Mouse (Mus musculus): ENCODE data around the gene Phlda2. TPM values are rescaled to one million over a fixed set of nuclear protein-coding genes. Genes with fewer than 3 reads are reported as not detected.

Gene Phlda2
- polyA plus RNA-seq (2014; fragmentation: Illumina TruSeq; extraction: RNeasy Lipid Tissue Mini Kit (QIAGEN cat#74804); ENCODE audit: low read depth, low replicate concordance) = 9.5 TPM

GRCm38 (mm10) chr7:143502418-143503200 is at the start of gene Phlda2:
TSS of gene Phlda2 (minus strand) at chr7:143503150.

GRCm38 (mm10) chr7:143548976-143549457 is 46.1 kb upstream of the Phlda2 start, which contains the start of gene Nap1l4:
TSS of gene Nap1l4 (minus strand) at chr7:143549106.

GRCm38 (mm10) chr7:143473347-143474101 is 29.4 kb downstream of the Phlda2 start, which contains the start of gene Slc22a18:
TSS of gene Slc22a18 (plus strand) at chr7:143473736.

GRCm38 (mm10) chr7:143460874-143461273 is 42.1 kb downstream of the Phlda2 start, which contains the start of gene Cdkn1c:
TSS of gene Cdkn1c (minus strand) at chr7:143461050.

Other genes starting within 250 kb of the Phlda2 start
- gene Cdkn1c, start 42.1 kb downstream of the Phlda2 start, polyA plus RNA-seq (2014; fragmentation: Illumina TruSeq; extraction: RNeasy Lipid Tissue Mini Kit (QIAGEN cat#74804); ENCODE audit: low read depth, low replicate concordance) = 22.3 TPM
- 6.0 TPM for gene Slc22a18, start 29.4 kb downstream of the Phlda2 start, polyA plus RNA-seq (2014; fragmentation: Illumina TruSeq; extraction: RNeasy Lipid Tissue Mini Kit (QIAGEN cat#74804); ENCODE audit: low read depth, low replicate concordance)
- gene Nap1l4, start 46.0 kb upstream of the Phlda2 start, polyA plus RNA-seq (2014; fragmentation: Illumina TruSeq; extraction: RNeasy Lipid Tissue Mini Kit (QIAGEN cat#74804); ENCODE audit: low read depth, low replicate concordance) = 81.0 TPM
- 25.4 TPM for gene Cars, start 96.9 kb upstream of the Phlda2 start, polyA plus RNA-seq (2014; fragmentation: Illumina TruSeq; extraction: RNeasy Lipid Tissue Mini Kit (QIAGEN cat#74804); ENCODE audit: low read depth, low replicate concordance)
- 0.46 TPM for gene Tnfrsf26, start 125.6 kb upstream of the Phlda2 start, polyA plus RNA-seq (2014; fragmentation: Illumina TruSeq; extraction: RNeasy Lipid Tissue Mini Kit (QIAGEN cat#74804); ENCODE audit: low read depth, low replicate concordance)
- gene Tnfrsf22, start 146.5 kb upstream of the Phlda2 start, polyA plus RNA-seq (2014; fragmentation: Illumina TruSeq; extraction: RNeasy Lipid Tissue Mini Kit (QIAGEN cat#74804); ENCODE audit: low read depth, low replicate concordance) = 1.4 TPM
- 1.7 TPM for gene Tnfrsf23, start 182.7 kb upstream of the Phlda2 start, polyA plus RNA-seq (2014; fragmentation: Illumina TruSeq; extraction: RNeasy Lipid Tissue Mini Kit (QIAGEN cat#74804); ENCODE audit: low read depth, low replicate concordance)